Mouse (Mus musculus) lung, embryonic 16.5 days (tissue): Measurements from ENCODE around the gene AI837181. TPM values are rescaled to one million over a fixed set of nuclear protein-coding genes. Genes with fewer than 3 reads are reported as not detected.

ENCODE experiments used
- ATAC-seq: fragments of 200-750 bp; cut with Nextera tagmentation; 2 replicates; pipeline ENCODE4 v1.8.0; 2017; ENCODE audit warnings: low read depth, mild to moderate bottlenecking, moderate library complexity
- H3K27ac ChIP-seq: fragments of 300-500 bp; sonication (generic); 2 replicates; pipeline ENCODE4 v1.5.1; 2014; ENCODE audit warnings: mild to moderate bottlenecking, control low read depth, low read length
- H3K27me3 ChIP-seq: fragments of 300-500 bp; sonication (generic); 2 replicates; pipeline ENCODE4 v1.6.1; 2014; ENCODE audit warnings: low read depth, low read length, mixed read lengths; ENCODE audit not compliant: control insufficient read depth, insufficient read depth
- H3K36me3 ChIP-seq: fragments of 300-500 bp; sonication (generic); 2 replicates; pipeline ENCODE4 v1.6.1; 2014; ENCODE audit warnings: low read length; ENCODE audit not compliant: control insufficient read depth, insufficient read depth
- H3K4me1 ChIP-seq: fragments of 300-500 bp; sonication (generic); replicated peaks from 2 replicates; pipeline ENCODE4 v1.6.1; 2014; ENCODE audit warnings: low read length, mixed read lengths; ENCODE audit not compliant: control insufficient read depth, insufficient read depth
- H3K4me2 ChIP-seq: fragments of 300-500 bp; sonication (generic); 2 replicates; pipeline ENCODE4 v1.6.1; 2014; ENCODE audit warnings: low read depth, low read length, control low read depth
- H3K4me3 ChIP-seq: fragments of 300-500 bp; sonication (generic); 2 replicates; pipeline ENCODE4 v1.5.1; 2014; ENCODE audit warnings: mild to moderate bottlenecking, low read length, control low read depth
- H3K9ac ChIP-seq: fragments of 300-500 bp; sonication (generic); 2 replicates; pipeline ENCODE4 v1.6.1; 2014; ENCODE audit warnings: low read length, control low read depth
- H3K9me3 ChIP-seq: fragments of 300-500 bp; sonication (generic); 2 replicates; pipeline ENCODE4 v1.6.1; 2016; ENCODE audit warnings: low read length; ENCODE audit not compliant: control insufficient read depth
- WGBS: fragments of 180-500 bp; shearing (Covaris S2); extraction: QIAGEN DNeasy Blood & Tissue Kit; methylation state at CpG from one replicate; pipeline ENCODE4 v1.1.7; 2014; 5-methylcytosine and 5-hydroxymethylcytosine counted together
- polyA plus RNA-seq: library from polyadenylated mRNA; unstranded; fragments of >200 nt; fragmentation: Nextera tagmentation; extraction: Ambion mirVana; gene quantifications from 2 replicates; pipeline ENCODE4 v1.2.1, GENCODE M21; 2015

Gene AI837181
- 20.7 and 28.3 TPM in 2 replicates for polyA plus RNA-seq

- Histone ChIP-seq H3K9me3 (no peaks in the 10 kb centered on the region), H3K36me3 (peaks cover 24% of the 10 kb centered on the region), H3K27ac (peak within 1 kb of the TSS; percentile 97), H3K4me1 (peaks cover 21% of the 10 kb centered on the region), H3K4me3 (peak within 1 kb of the TSS; percentile 90), H3K27me3 (no peaks in the 10 kb centered on the region), H3K9ac (peak within 1 kb of the TSS; percentile 98), H3K4me2 (peak within 1 kb of the TSS; percentile 71)
- under 1% methylated on average over 56 of the region's 87 CpGs for WGBS
- ATAC-seq: peak; percentile 93
Observed at GRCm38 (mm10) chr19:5424782-5425741, at the start of gene AI837181, which contains the start of gene Drap1. Gene AI837181 (plus strand): TSS chr19:5425144. Gene Drap1 (minus strand): TSS chr19:5424979.

GRCm38 (mm10) chr19:5377446-5377845 lies 47.5 kb upstream of the AI837181 start:
- no peak overlapping the region for H3K27ac ChIP-seq
- H3K9ac ChIP-seq: no peak overlapping the region
- H3K4me2 ChIP-seq: no peak overlapping the region
- H3K27me3 ChIP-seq: no peaks in the 10 kb centered on the region
- no peaks in the 10 kb centered on the region for H3K4me1 ChIP-seq
- no peaks in the 10 kb centered on the region for H3K9me3 ChIP-seq
- H3K36me3 ChIP-seq: peaks cover 46% of the 10 kb centered on the region
- H3K4me3 ChIP-seq: no peak overlapping the region
- ATAC-seq: no peak
- WGBS: 86% methylated on average over 1 of the region's 1 CpGs

- Histone ChIP-seq H3K9me3 (no peaks in the 10 kb centered on the region), H3K4me1 (peaks cover 9% of the 10 kb centered on the region), H3K27me3 (no peaks in the 10 kb centered on the region), H3K9ac (no peak overlapping the region), H3K4me2 (no peak overlapping the region), H3K27ac (no peak overlapping the region), H3K36me3 (peaks cover 54% of the 10 kb centered on the region), H3K4me3 (no peak overlapping the region)
- no peak for ATAC-seq
- WGBS: 89% methylated on average over 12 of the region's 12 CpGs
Observed at GRCm38 (mm10) chr19:5383326-5383725, 41.6 kb upstream of the AI837181 start.

GRCm38 (mm10) chr19:5384715-5385114 lies 40.2 kb upstream of the AI837181 start:
- Histone ChIP-seq H3K27ac (no peak overlapping the region), H3K4me3 (no peak overlapping the region), H3K27me3 (no peaks in the 10 kb centered on the region), H3K9ac (no peak overlapping the region), H3K4me1 (peaks cover 16% of the 10 kb centered on the region), H3K36me3 (peaks cover 44% of the 10 kb centered on the region), H3K9me3 (no peaks in the 10 kb centered on the region), H3K4me2 (no peak overlapping the region)
- 91% methylated on average over 8 of the region's 8 CpGs for WGBS
- ATAC-seq: no peak

- Histone ChIP-seq H3K9ac (peak overlapping the region; percentile 96), H3K9me3 (no peaks in the 10 kb centered on the region), H3K27me3 (no peaks in the 10 kb centered on the region), H3K4me1 (peaks cover 26% of the 10 kb centered on the region), H3K36me3 (peaks cover 15% of the 10 kb centered on the region), H3K4me3 (peak overlapping the region; percentile 99), H3K27ac (peak overlapping the region; percentile 86), H3K4me2 (peak overlapping the region; percentile 73)
- WGBS: under 1% methylated on average over 41 of the region's 43 CpGs
- ATAC-seq: peak; percentile 31; the same call in 1 of the 2 replicates
Observed at GRCm38 (mm10) chr19:5388011-5388441, 36.9 kb upstream of the AI837181 start.

- peak within 1 kb of the TSS; percentile 86 for H3K27ac ChIP-seq
- no peaks in the 10 kb centered on the region for H3K9me3 ChIP-seq
- peaks cover 26% of the 10 kb centered on the region for H3K4me1 ChIP-seq
- H3K36me3 ChIP-seq: peaks cover 9% of the 10 kb centered on the region
- H3K27me3 ChIP-seq: no peaks in the 10 kb centered on the region
- H3K4me2 ChIP-seq: peak within 1 kb of the TSS; percentile 94
- H3K4me3 ChIP-seq: peak within 1 kb of the TSS; percentile 99
- peak; percentile 97 for ATAC-seq
- peak within 1 kb of the TSS; percentile 96 for H3K9ac ChIP-seq
- WGBS: 2% methylated on average over 43 of the region's 43 CpGs
Observed at GRCm38 (mm10) chr19:5388588-5389242, 36.2 kb upstream of the AI837181 start, which contains the start of gene Sart1. Gene Sart1 (minus strand): TSS chr19:5388703.

- peak overlapping the region; percentile 85 for H3K27ac ChIP-seq
- peaks cover 2% of the 10 kb centered on the region; the same call in 1 of the 2 replicates for H3K36me3 ChIP-seq
- peak overlapping the region; percentile 96 for H3K9ac ChIP-seq
- H3K9me3 ChIP-seq: no peaks in the 10 kb centered on the region
- peaks cover 26% of the 10 kb centered on the region for H3K4me1 ChIP-seq
- no peaks in the 10 kb centered on the region for H3K27me3 ChIP-seq
- H3K4me3 ChIP-seq: peak overlapping the region; percentile 99
- 12% methylated on average over 12 of the region's 12 CpGs for WGBS
- peak overlapping the region; percentile 94 for H3K4me2 ChIP-seq
- peak; percentile 27 for ATAC-seq
Observed at GRCm38 (mm10) chr19:5389647-5390046, 35.3 kb upstream of the AI837181 start.

GRCm38 (mm10) chr19:5390416-5390815 lies 34.5 kb upstream of the AI837181 start:
- no peak for ATAC-seq
- Histone ChIP-seq H3K36me3 (no peaks in the 10 kb centered on the region), H3K9ac (peak overlapping the region; percentile 96), H3K27me3 (no peaks in the 10 kb centered on the region), H3K9me3 (no peaks in the 10 kb centered on the region), H3K27ac (peak overlapping the region; percentile 85), H3K4me1 (peaks cover 26% of the 10 kb centered on the region), H3K4me3 (peak overlapping the region; percentile 99), H3K4me2 (peak overlapping the region; percentile 94)
- 49% methylated on average over 8 of the region's 8 CpGs for WGBS

GRCm38 (mm10) chr19:5392892-5393291 lies 32.1 kb upstream of the AI837181 start:
- no peak overlapping the region for H3K27ac ChIP-seq
- no peak overlapping the region for H3K9ac ChIP-seq
- no peak for ATAC-seq
- H3K9me3 ChIP-seq: no peaks in the 10 kb centered on the region
- H3K4me1 ChIP-seq: peaks cover 17% of the 10 kb centered on the region
- no peak overlapping the region for H3K4me3 ChIP-seq
- no peaks in the 10 kb centered on the region for H3K36me3 ChIP-seq
- H3K27me3 ChIP-seq: no peaks in the 10 kb centered on the region
- H3K4me2 ChIP-seq: no peak overlapping the region
- WGBS: 22% methylated on average over 4 of the region's 4 CpGs
